Mouse (Mus musculus) testis, adult 2 months (tissue): ENCODE data around the gene Dleu7. TPM values are rescaled to one million over a fixed set of nuclear protein-coding genes. Genes with fewer than 3 reads are reported as not detected.
A peak's percentile ranks its signal among the peaks of the same experiment; 100 is the strongest.

Experiments
- H3K27ac ChIP-seq: fragments of 200-500 bp; 2 replicates; pipeline ENCODE4 v1.5.1; 2012; ENCODE audit warnings: low read depth, low read length; ENCODE audit not compliant: control insufficient read depth, insufficient read depth
- H3K27me3 ChIP-seq: fragments of 200-500 bp; 2 replicates; pipeline ENCODE4 v1.6.1; 2012; ENCODE audit warnings: mild to moderate bottlenecking, low read length, moderate library complexity; ENCODE audit not compliant: control insufficient read depth, insufficient read depth
- H3K36me3 ChIP-seq: fragments of 200-500 bp; 2 replicates; pipeline ENCODE4 v1.6.1; 2012; ENCODE audit warnings: mild to moderate bottlenecking, low read length; ENCODE audit not compliant: control insufficient read depth, insufficient read depth
- H3K4me1 ChIP-seq: fragments of 200-500 bp; 2 replicates; pipeline ENCODE4 v1.6.1; 2012; ENCODE audit warnings: low read length; ENCODE audit not compliant: control insufficient read depth, insufficient read depth
- H3K4me3 ChIP-seq: fragments of 200-500 bp; 2 replicates; pipeline ENCODE4 v1.5.1; 2012; ENCODE audit warnings: low read depth, mild to moderate bottlenecking, low read length, moderate library complexity, mixed read lengths; ENCODE audit not compliant: control insufficient read depth
- CTCF ChIP-seq: fragments of 200-500 bp; IDR thresholded peaks from 2 replicates; pipeline ENCODE4 v1.5.1; 2012; ENCODE audit warnings: low read depth, mild to moderate bottlenecking, inconsistent platforms, low read length, moderate library complexity; ENCODE audit not compliant: control insufficient read depth, insufficient read depth, insufficient replicate concordance
- POLR2A ChIP-seq: fragments of 200-500 bp; IDR thresholded peaks from 2 replicates; pipeline ENCODE4 v1.6.1; 2012; ENCODE audit warnings: low read depth, mild to moderate bottlenecking, inconsistent platforms, low read length, moderate library complexity; ENCODE audit not compliant: control insufficient read depth
- polyA plus RNA-seq: library from polyadenylated mRNA; depleted of rRNA; stranded (reverse); fragments of >200 nt; gene quantifications from 2 replicates; pipeline ENCODE4 v1.2.3, GENCODE M21; 2012

Gene Dleu7
- polyA plus RNA-seq, 1 experiment = 0.44 TPM

DNA sequence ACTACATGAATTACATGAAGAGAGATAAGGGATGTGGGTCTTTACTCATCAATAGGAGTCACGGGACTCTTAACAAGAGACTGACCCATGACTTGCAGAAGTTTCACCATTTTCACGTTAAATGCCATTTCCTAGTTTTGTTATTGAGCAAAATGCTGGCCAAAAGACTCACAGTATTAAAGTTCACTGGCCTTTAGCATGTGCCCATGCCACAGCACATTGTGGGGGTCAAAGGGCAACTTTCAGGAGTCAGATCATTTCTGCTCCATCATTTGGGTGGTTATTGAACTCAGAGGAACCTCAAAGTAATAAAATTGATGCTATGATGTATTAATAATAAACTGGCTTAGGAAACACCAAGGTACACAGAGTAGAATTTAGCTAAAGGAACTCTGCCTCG is 36.8 kb upstream of the Dleu7 start:
- no peaks in the 10 kb centered on the region for H3K27me3 ChIP-seq
- TF ChIP-seq POLR2A = no peak
- no peak for TF ChIP-seq CTCF
- H3K4me1 ChIP-seq = peaks cover 4% of the 10 kb centered on the region
- no peaks in the 10 kb centered on the region for H3K36me3 ChIP-seq
- H3K4me3 ChIP-seq = no peak overlapping the region
- H3K27ac ChIP-seq = no peak overlapping the region

DNA sequence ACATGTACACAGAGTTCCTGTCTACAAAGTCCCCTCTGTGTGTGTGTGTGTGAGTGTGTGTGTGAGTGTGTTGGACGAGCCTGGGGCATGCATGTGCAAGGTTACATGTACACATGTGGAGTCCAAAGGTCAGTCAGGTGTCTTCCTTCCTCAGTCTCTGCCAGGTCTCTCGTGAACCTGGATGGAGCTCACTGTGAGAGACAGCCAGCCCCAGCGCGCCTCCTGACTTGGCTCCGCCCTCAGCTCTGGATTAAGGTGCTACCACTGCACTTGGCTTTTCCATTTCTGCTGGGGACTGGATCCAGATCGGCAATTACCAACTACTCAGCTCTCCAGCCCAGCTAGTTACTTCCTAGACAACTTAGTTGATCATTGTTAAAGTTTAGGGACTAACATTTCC is 35.8 kb upstream of the Dleu7 start:
- TF ChIP-seq CTCF (no peak), POLR2A (no peak)
- no peaks in the 10 kb centered on the region for H3K27me3 ChIP-seq
- H3K4me1 ChIP-seq = peaks cover 4% of the 10 kb centered on the region
- H3K4me3 ChIP-seq = peak overlapping the region; percentile 65
- H3K27ac ChIP-seq = no peak overlapping the region
- no peaks in the 10 kb centered on the region for H3K36me3 ChIP-seq

- Histone ChIP-seq H3K27ac (no peak overlapping the region), H3K36me3 (no peaks in the 10 kb centered on the region), H3K4me1 (peaks cover 2% of the 10 kb centered on the region; the same call in 1 of the 2 replicates), H3K4me3 (no peak overlapping the region), H3K27me3 (no peaks in the 10 kb centered on the region)
- no peak for TF ChIP-seq POLR2A
- TF ChIP-seq CTCF = no peak
Observed at GRCm38 (mm10) chr14:62327171-62327570, 34.3 kb upstream of the Dleu7 start.

GRCm38 (mm10) chr14:62326026-62326425 is 33.2 kb upstream of the Dleu7 start:
- H3K27me3 ChIP-seq = no peaks in the 10 kb centered on the region
- no peaks in the 10 kb centered on the region for H3K36me3 ChIP-seq
- H3K27ac ChIP-seq = no peak overlapping the region
- no peaks in the 10 kb centered on the region for H3K4me1 ChIP-seq
- no peak overlapping the region for H3K4me3 ChIP-seq
- TF ChIP-seq POLR2A = no peak
- no peak for TF ChIP-seq CTCF

- TF ChIP-seq POLR2A (no peak), CTCF (no peak)
- H3K36me3 ChIP-seq = no peaks in the 10 kb centered on the region
- H3K27ac ChIP-seq = no peak overlapping the region
- no peak overlapping the region for H3K4me3 ChIP-seq
- H3K27me3 ChIP-seq = no peaks in the 10 kb centered on the region
- no peaks in the 10 kb centered on the region for H3K4me1 ChIP-seq
Observed at GRCm38 (mm10) chr14:62324943-62325342, 32.1 kb upstream of the Dleu7 start.

DNA sequence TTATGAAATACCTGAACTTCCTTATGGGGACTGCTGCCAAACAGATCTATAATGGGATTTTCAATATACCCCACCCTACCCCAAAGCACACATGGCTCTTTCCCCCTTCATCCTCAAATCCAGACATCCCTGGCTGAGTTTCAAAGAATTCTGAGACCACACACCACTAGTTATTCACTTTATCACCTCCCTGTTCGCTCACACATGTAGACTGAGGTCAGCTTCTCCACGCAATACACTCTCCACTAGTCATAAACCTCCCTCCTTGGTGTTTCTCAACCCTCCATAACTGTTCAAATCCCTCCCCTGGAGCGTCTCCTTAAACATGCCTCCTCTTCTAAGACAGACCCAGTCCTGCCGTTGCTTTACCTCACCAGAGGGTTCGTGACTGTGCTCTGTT is 30.6 kb upstream of the Dleu7 start:
- TF ChIP-seq CTCF (no peak), POLR2A (no peak)
- H3K4me1 ChIP-seq = no peaks in the 10 kb centered on the region
- H3K27me3 ChIP-seq = no peaks in the 10 kb centered on the region
- no peak overlapping the region for H3K27ac ChIP-seq
- H3K4me3 ChIP-seq = no peak overlapping the region
- no peaks in the 10 kb centered on the region for H3K36me3 ChIP-seq

- Histone ChIP-seq H3K4me1 (no peaks in the 10 kb centered on the region), H3K36me3 (no peaks in the 10 kb centered on the region), H3K27ac (no peak overlapping the region), H3K27me3 (no peaks in the 10 kb centered on the region), H3K4me3 (no peak overlapping the region)
- no peak for TF ChIP-seq POLR2A
- no peak for TF ChIP-seq CTCF
Observed at GRCm38 (mm10) chr14:62322581-62323344, 29.9 kb upstream of the Dleu7 start.

- H3K27me3 ChIP-seq = no peaks in the 10 kb centered on the region
- H3K4me1 ChIP-seq = no peaks in the 10 kb centered on the region
- no peaks in the 10 kb centered on the region for H3K36me3 ChIP-seq
- TF ChIP-seq POLR2A = no peak
- TF ChIP-seq CTCF = no peak
- no peak overlapping the region for H3K4me3 ChIP-seq
- no peak overlapping the region for H3K27ac ChIP-seq
Observed at GRCm38 (mm10) chr14:62311672-62312071, 18.8 kb upstream of the Dleu7 start.
